9 mouse cellular contexts compared by ENCODE assay signal in genomic region chr1:62786255-62786654, GRCm38 (mm10).
DNase-seq lines count a peak whose midpoint lies in the region; ATAC-seq and TF ChIP-seq lines count a peak whose summit lies in the region.
"Had no signal": no experiment of that assay in that cellular context is flagged by ENCODE, and none has a peak within 500 bp of the region (broad histone marks: within the 10 kb centered on the region; RNA-seq: fewer than 3 reads in every experiment).

No protein-coding gene starts in this region.

- ATAC-seq in frontal cortex, adult (ENCODE audit: low TSS enrichment): no peak
- no peak for ATAC-seq in stomach, postnatal 0 days (ENCODE audit: low FRiP score, low TSS enrichment)

- 27% methylated on average over 5 of the region's 5 CpGs for WGBS in stomach, postnatal 0 days

- H3K27me3 ChIP-seq in stomach, postnatal 0 days (ENCODE audit: control insufficient read depth, insufficient read depth, low read length): no peaks in the 10 kb centered on the region

- no peaks in the 10 kb centered on the region for H3K9me3 ChIP-seq in stomach, postnatal 0 days (ENCODE audit: control insufficient read depth, low read length)
- H3K9me3 ChIP-seq: heart, embryonic 13.5 days had no signal

- peak; percentile 87 for TF ChIP-seq CTCF in stomach, postnatal 0 days (IDR thresholded peaks at IDR 0.05; ENCODE audit: low read depth)

- DNase-seq in frontal cortex, postnatal 25 days (ENCODE audit: low spot score in 2 of 2): peak; percentile 62 to 65
- peak; percentile 57 for DNase-seq in urinary bladder, postnatal 25 days (ENCODE audit: low spot score)
- no peak for DNase-seq in urinary bladder, postnatal 10 days (ENCODE audit: low spot score)
- peak; percentile 76 for DNase-seq in embryo, embryonic 10 days (ENCODE audit: low spot score)
- DNase-seq in layer of hippocampus, adult 11-12 months (ENCODE audit: low spot score): peak; percentile 79
- peak; percentile 78 for DNase-seq in lung, postnatal 10 days
- DNase-seq in stomach, postnatal 0 days (ENCODE audit: low spot score): peak; percentile 56

- peaks cover 8% of the 10 kb centered on the region for H3K36me3 ChIP-seq in stomach, postnatal 0 days (ENCODE audit: control insufficient read depth, insufficient read depth, low read length)

- no peak overlapping the region for H3K4me3 ChIP-seq in stomach, postnatal 0 days (ENCODE audit: low read depth, low read length)
- H3K4me3 ChIP-seq: heart, embryonic 13.5 days had no signal

- H3K4me2 ChIP-seq in stomach, postnatal 0 days (replicated peaks; ENCODE audit: low read depth): no peak overlapping the region
- H3K4me2 ChIP-seq: heart, embryonic 13.5 days had no signal

- no peak overlapping the region for H3K9ac ChIP-seq in stomach, postnatal 0 days (ENCODE audit: low read length)
- H3K9ac ChIP-seq: heart, embryonic 13.5 days had no signal

- no peaks in the 10 kb centered on the region for H3K4me1 ChIP-seq in stomach, postnatal 0 days (replicated peaks; ENCODE audit: control insufficient read depth, insufficient read depth)

- no peak for TF ChIP-seq EP300 in stomach, postnatal 0 days (optimal IDR thresholded peaks at IDR 0.05)

- no peak overlapping the region for H3K27ac ChIP-seq in stomach, postnatal 0 days (replicated peaks)
- H3K27ac ChIP-seq: heart, embryonic 13.5 days had no signal
